Mouse (Mus musculus) right cerebral cortex, postnatal 10 days (tissue): ENCODE results near the gene Creg2.

Source experiments
- DNase-seq, 2 experiments: peaks; one replicate each; pipeline ENCODE4 v3.0.0; 2021; ENCODE audit warnings: low spot score in 2 of 2

The Creg2 gene

GRCm38 (mm10) chr1:39650435-39651240 lies 636 bp downstream of the Creg2 start:
- peak; percentile 84 to 87 for DNase-seq

- DNase-seq: peak; percentile 81 to 85
Observed at GRCm38 (mm10) chr1:39649691-39650434, 1.4 kb downstream of the Creg2 start.

- no peak for DNase-seq
Observed at GRCm38 (mm10) chr1:39648584-39648983, 2.7 kb downstream of the Creg2 start.

DNA sequence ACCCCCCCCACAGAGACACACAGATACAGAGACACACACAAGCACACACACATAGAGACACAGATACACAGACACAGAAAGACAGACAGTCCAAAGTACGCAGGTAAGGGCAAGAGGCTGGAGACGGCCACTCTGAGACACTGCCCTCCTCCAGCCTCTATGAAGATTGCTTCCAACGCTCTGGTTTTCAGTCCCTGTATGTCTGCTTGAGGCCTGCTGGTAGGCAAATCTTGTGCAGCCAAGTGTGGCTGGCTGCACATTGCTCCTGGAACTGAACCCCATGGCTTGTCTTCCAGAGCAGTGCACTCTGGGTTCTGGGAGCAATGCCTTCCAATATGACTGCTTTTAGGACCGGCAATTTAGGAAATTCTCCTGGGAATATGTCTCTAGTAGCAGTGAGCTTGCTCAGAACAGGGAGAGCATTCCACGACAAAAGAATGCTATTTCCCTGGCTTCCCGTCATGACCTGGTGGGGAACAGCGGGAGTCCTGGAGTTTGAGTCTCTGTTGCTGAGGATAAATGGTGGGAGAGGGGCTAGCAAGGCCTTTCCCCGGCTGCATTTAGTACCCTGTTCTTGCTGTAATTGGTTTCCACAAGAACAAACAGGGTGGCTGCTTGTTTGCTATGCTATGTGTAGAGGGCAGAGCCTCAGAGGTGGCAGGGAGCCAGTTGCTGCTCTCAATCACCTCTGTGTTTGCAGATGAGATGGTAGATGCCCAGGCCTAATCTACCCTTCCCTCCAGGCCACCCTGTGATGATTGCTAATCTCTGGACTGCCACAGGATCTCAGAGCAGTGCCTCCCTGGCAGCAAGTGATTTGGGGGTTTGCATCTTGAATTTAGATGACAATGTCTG lies 5.1 kb downstream of the Creg2 start:
- DNase-seq: peak; percentile 75 to 77

- no peak for DNase-seq
Observed at GRCm38 (mm10) chr1:39644333-39644732, 6.9 kb downstream of the Creg2 start.

DNA sequence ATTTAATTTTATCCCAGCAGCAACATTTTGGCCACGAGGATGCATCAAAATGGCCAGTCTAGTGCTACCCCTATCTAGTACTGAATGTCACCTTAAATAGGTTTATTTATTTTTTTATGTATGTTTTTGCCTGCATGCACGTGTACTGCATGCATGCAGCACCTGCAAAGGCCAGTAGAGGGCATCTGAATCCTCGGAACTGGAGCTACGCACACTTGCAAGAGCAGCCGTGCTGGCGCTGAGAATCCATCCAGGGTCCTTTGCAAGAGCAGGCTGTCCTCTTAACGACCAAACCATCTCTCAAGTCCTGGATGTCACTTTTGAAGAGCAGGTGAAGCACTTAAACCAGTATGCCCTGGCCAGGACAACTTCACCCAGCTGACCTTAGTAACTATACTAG lies 9.6 kb downstream of the Creg2 start:
- no peak for DNase-seq

DNA sequence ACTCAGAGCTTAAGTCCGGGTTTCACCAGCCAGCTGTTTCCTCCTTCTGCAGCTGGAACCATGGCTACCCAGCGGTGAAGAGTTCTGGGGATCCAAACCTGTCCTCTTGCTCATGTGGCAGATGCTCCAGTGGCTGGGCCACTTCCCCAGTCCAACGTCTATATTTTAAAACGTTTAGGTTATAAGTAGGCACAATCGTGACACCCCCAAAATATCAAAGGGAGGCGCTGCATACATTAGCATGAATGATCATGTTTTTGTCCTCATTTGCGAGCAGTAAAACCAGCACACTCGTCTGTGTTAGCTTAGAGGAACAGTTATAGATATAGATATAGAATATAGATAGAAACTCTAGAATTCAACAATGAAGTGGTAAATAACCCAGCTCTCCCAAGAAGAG lies 14.1 kb downstream of the Creg2 start:
- DNase-seq: peak in 1 of 2 experiments; percentile 50

GRCm38 (mm10) chr1:39636660-39637059 lies 14.6 kb downstream of the Creg2 start:
- no peak for DNase-seq

GRCm38 (mm10) chr1:39636196-39636595 lies 15.1 kb downstream of the Creg2 start:
- no peak for DNase-seq

- DNase-seq: no peak
Observed at GRCm38 (mm10) chr1:39628606-39629005, 22.7 kb downstream of the Creg2 start.

GRCm38 (mm10) chr1:39625491-39625890 lies 25.8 kb downstream of the Creg2 start:
- DNase-seq: no peak

DNA sequence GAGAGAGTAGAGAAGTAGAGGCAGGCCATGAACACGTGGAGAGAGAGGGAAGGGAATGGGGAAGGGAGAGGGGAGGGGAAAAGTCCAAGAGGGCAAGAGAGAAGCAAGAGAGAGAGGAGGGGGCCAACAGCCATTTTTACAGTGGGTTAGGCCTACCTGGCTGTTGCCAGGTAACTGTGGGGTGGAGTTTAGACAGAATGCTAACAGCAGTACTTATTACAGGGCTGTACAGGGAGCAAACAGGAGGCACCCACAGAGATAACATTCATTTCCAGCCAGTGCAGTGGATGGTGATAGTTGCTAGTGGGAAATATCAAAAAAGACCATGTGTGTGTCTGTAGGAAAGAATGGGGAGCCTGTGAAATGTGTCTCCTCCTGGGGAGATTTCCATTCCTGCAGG lies 27.5 kb downstream of the Creg2 start:
- no peak for DNase-seq

GRCm38 (mm10) chr1:39623106-39623505 lies 28.2 kb downstream of the Creg2 start:
- DNase-seq: no peak

GRCm38 (mm10) chr1:39618524-39618923 lies 32.8 kb downstream of the Creg2 start:
- DNase-seq: no peak

DNA sequence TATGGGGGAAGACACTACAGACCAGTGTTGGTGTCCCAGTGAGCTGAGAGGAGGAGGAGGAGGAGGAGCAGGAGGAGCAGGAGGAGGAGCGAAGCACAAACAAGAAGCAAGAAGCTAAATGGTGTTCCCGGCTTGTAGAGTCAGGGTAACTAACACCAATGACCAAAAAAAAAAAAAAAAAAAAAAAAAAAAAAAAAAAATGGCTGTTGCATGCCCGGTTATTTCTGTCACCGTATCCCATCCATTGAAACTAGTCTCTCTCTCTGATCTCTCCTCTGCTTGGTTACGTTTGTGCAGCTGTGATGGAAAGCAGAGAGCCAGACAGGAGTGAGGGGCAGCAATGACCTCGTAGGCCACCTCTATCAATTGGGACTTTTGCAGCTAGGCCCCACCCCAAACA lies 35.7 kb downstream of the Creg2 start:
- no peak for DNase-seq

- peak in 1 of 2 experiments; percentile 77 for DNase-seq
Observed at GRCm38 (mm10) chr1:39614462-39615279, 36.6 kb downstream of the Creg2 start.

GRCm38 (mm10) chr1:39613061-39613460 lies 38.2 kb downstream of the Creg2 start:
- no peak for DNase-seq

- DNase-seq: no peak
Observed at GRCm38 (mm10) chr1:39612491-39612890, 38.8 kb downstream of the Creg2 start.

DNA sequence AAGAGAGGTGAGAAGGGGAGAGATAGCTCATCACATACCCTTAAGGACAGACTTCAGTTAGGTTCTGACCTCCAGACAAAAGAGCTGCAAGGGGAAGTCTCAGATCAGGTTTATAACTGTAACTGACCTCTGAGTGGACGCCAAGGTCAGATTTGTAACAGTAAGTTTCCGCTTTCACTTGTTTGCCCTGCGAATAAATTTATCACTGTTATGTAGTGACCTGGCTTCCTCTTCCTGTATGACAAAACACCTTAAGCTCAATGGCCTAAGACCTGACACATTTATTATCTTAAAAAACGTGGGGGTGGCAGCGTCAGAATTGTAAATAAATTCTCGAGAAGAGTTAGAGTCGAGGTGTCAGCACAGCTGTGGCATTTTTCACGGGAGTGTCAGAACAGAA lies 42.7 kb downstream of the Creg2 start:
- no peak for DNase-seq

- no peak for DNase-seq
Observed at GRCm38 (mm10) chr1:39602477-39602876, 48.8 kb downstream of the Creg2 start.

GRCm38 (mm10) chr1:39598726-39599125 lies 52.5 kb downstream of the Creg2 start:
- DNase-seq: peak; percentile 75 to 77
